Mouse (Mus musculus): ENCODE measurements at regions not wholly inside any gene's neighbourhood (a gene's known extent, or its start where the extent isn't known, plus 50 kb on each side); places are given as distances from the start of the nearest gene placed in this dataset.

GRCm38 (mm10) chr1:75834361-75834760 lies 288.3 kb downstream of the Slc4a3 start:
- TF ChIP-seq CTCF (IDR thresholded peaks at IDR 0.05; ENCODE audit: extremely low read depth, insufficient read depth, low read length) (no peak), POLR2A (IDR thresholded peaks at IDR 0.05; ENCODE audit: extremely low read depth, insufficient read depth, low read length) (no peak)
